Mouse (Mus musculus): Measurements from ENCODE around the gene Tmem203.

The Tmem203 gene

DNA sequence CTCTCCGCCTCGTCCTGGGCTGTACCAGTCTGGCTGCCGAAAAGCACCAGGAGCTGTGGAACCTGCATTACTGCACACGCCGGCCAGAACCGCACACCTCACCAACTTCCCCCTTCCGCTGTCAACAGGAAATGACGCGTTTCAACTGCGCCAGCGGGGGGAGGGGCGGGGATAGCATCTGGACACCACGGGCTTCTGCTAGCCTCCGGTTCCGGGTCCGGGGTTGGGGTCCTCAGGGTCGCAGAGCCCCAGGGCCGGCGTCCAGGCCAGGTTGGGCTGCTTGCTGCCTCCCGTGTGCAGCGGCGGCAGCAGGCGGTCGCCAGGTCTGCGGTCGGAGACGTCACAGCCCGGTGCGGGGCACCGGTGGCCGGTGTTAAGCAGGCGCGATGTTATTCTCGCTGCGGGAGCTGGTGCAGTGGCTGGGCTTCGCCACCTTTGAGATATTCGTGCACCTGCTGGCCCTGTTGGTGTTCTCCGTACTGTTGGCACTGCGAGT, at the start of gene Tmem203:
Gene Tmem203 (plus strand): TSS at position 156 of the 496 bp plus-strand sequence.
- DNase-seq (ENCODE audit: low read depth, low spot score) = peak; percentile 96

- no peak for DNase-seq (ENCODE audit: low read depth, low spot score)
Observed at GRCm38 (mm10) chr2:25207593-25207992, 47.6 kb upstream of the Tmem203 start.

- DNase-seq (ENCODE audit: low read depth, low spot score) = no peak
Observed at GRCm38 (mm10) chr2:25210686-25211085, 44.6 kb upstream of the Tmem203 start.

DNA sequence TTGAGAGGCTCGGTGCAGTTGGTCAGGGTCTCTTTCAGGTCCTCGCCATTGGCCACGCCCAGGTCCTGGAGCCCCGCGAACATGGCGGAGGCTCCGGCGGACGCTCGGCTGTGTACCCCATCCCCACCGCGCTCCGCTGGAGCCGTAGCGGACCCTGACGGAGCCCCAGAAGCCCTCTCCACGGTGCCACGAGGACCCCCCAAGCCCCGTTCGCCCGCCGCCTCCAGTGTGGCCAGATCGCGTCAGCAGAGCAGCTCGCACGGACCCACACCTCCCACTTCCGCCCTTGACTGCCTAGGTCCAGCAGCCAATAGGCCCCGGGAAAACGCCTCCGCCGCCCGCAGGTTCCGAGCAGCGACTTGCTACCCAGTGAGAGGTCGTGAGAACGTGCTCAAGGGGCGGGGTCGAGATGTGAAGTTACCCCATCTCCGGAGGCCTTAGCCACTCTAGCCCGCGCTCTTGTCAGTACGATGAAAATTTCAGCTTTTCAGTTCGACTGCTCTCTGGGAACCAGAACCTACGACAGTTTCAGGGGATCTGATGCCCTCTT, 44.0 kb upstream of the Tmem203 start, which contains the start of gene Nelfb:
Gene Nelfb (minus strand): TSS at position 369 of the 550 bp plus-strand sequence.
- DNase-seq (ENCODE audit: low read depth, low spot score) = peak; percentile 97

- peak; percentile 54 for DNase-seq (ENCODE audit: low read depth, low spot score)
Observed at GRCm38 (mm10) chr2:25213266-25213865, 41.9 kb upstream of the Tmem203 start.

DNA sequence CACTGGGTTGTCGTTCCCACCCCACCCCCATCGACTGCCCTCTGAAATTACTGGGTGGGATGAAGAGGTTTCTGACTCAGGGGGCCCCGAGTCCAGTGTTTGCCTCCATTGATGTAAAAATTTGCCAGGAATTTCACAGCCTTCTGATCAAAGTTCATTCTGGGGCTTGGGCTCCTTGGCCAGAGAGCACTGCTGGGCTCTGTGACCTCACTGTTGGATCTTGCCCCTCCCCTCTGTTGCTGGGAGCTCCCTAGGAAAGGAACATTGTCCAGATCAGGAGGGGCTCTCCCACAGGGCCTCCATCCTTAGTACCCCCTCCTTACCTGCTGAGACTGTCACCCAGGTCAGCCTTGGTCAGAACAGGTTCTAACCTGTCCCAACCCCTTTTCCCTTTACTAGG, 40.8 kb upstream of the Tmem203 start, which contains the start of gene Stpg3:
Gene Stpg3 (minus strand): TSS at position 194 of the 400 bp plus-strand sequence.
- no peak for DNase-seq (ENCODE audit: low read depth, low spot score)

DNA sequence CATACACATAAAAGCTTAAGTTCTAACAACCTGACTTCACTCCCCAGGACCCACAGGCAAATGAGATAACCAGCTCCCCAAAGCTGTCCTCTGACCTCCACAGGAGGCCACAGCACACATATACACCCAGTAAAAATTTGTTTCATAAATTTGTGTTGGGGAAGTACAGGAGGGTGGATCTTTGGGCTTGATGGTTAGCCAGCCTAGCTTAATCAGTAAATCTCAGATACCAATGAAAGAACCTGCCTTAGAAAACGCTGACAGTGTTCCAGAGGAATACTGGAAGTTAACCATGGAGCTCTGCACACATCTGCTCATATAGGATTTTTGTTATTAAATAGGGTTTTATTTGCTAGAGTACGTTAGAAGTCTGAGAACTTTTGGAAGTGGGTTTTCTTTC, 37.6 kb upstream of the Tmem203 start:
- DNase-seq (ENCODE audit: low read depth, low spot score) = no peak

GRCm38 (mm10) chr2:25218445-25218844, 36.8 kb upstream of the Tmem203 start, which contains the start of gene Fam166a:
Gene Fam166a, plus strand, starts transcription at chr2:25218745.
- DNase-seq (ENCODE audit: low read depth, low spot score) = no peak

- DNase-seq (ENCODE audit: low read depth, low spot score) = peak; percentile 46
Observed at GRCm38 (mm10) chr2:25221331-25221772, 33.9 kb upstream of the Tmem203 start.

DNA sequence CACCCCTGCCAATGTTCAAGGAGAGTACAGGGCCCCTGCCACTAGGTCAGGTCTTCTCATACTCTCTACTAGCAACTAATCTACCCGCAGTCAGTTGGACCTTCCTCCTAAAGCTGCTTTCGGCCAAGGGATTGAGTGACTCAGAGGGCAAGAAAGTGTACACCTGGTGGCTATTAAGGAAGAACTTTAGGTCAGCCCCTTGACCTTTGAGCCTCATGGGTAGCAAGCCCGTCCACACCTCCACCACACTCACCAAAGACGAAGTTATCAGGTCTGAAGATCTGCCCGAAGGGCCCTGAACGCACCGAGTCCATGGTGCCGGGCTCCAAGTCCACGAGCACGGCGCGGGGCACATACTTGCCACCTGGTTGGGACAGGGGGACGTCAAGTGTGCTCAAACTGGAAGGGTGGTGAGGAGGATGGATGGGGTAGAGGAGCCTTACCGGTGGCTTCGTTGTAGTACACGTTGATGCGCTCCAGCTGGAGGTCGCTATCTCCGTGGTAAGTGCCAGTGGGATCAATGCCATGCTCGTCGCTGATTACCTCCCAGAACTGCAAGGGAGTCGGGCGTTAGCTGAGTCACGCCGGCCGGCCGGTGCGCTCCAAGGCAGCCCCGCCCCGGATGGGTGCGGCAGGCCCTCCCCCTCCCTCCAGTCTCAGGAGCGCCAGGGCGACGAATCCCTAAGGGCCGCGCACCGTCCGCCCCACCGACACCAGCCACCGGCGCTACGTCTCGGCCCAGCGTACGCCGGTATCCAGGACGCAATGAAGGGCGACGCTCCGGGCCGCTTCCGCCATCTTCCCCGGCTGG, 31.4 kb upstream of the Tmem203 start:
- peak; percentile 92 for DNase-seq (ENCODE audit: low read depth, low spot score)

GRCm38 (mm10) chr2:25224492-25224765, 30.8 kb upstream of the Tmem203 start, which contains the start of gene Tubb4b:
Gene Tubb4b, minus strand, starts transcription at chr2:25224702.
- DNase-seq (ENCODE audit: low read depth, low spot score) = no peak

- DNase-seq (ENCODE audit: low read depth, low spot score) = peak; percentile 100
Observed at GRCm38 (mm10) chr2:25224766-25225752, 30.2 kb upstream of the Tmem203 start.

- no peak for DNase-seq (ENCODE audit: low read depth, low spot score)
Observed at GRCm38 (mm10) chr2:25225811-25226379, 29.3 kb upstream of the Tmem203 start.

DNA sequence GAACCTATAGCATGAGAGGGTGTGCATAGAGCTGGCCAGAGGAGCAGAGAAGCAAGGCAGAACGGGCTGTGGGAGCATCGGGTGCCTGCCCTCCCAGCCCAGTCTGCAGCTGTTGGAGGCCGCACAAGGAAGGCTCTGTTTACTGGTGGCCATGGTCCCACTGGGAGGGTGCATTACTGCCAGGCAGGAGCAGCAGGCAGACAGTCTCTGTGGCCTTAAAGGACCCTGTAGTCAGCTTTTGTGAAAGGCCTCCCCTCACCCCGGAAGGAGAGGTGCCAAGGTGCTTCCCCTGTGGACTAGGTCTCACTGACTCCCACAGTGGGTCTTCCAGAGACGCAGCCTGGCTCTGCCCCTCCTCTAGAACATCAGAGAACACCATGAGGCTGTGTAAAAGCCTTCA, 28.4 kb upstream of the Tmem203 start:
- no peak for DNase-seq (ENCODE audit: low read depth, low spot score)

GRCm38 (mm10) chr2:25227406-25227805, 27.8 kb upstream of the Tmem203 start:
- no peak for DNase-seq (ENCODE audit: low read depth, low spot score)

- DNase-seq (ENCODE audit: low read depth, low spot score) = peak; percentile 96
Observed at GRCm38 (mm10) chr2:25228431-25228889, 26.8 kb upstream of the Tmem203 start.

DNA sequence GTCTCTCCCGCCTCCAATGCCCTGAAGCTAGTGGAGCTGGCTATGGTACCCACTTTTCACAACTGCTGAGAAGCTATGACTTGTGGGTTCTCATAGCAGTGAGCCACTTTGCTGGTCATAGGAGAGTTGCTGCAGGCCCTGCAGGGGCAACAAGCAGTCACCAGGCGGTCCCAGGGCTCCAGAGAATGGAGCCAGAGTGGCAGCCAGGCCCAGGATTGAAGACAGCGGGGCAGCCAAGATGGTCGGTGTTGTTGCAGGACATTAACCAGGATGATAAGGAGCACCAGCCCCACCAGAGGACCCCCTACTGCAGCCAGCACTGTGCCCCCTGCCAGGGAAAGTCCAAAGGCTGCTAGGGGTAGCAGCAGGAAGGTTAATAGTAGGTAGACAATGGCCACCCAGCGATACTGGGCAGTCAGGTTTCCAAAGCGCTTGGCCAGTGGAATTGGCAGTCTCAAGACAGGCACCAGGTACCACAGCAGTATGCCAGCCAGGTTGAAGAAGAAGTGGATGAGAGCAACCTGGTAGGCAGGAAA, 26.2 kb upstream of the Tmem203 start:
- no peak for DNase-seq (ENCODE audit: low read depth, low spot score)

GRCm38 (mm10) chr2:25229582-25229981, 25.7 kb upstream of the Tmem203 start:
- no peak for DNase-seq (ENCODE audit: low read depth, low spot score)

DNA sequence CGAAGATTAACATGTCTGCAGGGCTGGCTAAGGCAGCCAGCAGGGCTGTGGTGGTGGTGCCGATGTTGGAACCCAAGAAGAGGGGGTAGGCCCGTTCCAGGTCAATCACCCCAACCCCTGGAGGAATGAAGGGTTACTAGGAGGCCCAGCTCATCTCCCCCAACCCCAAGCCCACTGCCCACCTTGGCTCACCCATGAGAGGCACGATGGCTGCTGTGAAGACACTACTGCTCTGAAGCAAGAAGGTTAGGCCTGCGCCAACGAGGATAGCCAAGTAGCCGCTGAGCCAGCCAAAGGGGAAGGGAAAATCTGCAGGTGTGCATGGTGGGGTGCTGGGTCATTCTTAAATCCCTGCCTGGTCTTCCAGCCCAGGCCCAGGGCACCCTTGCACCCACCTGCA, 24.7 kb upstream of the Tmem203 start:
- no peak for DNase-seq (ENCODE audit: low read depth, low spot score)

DNA sequence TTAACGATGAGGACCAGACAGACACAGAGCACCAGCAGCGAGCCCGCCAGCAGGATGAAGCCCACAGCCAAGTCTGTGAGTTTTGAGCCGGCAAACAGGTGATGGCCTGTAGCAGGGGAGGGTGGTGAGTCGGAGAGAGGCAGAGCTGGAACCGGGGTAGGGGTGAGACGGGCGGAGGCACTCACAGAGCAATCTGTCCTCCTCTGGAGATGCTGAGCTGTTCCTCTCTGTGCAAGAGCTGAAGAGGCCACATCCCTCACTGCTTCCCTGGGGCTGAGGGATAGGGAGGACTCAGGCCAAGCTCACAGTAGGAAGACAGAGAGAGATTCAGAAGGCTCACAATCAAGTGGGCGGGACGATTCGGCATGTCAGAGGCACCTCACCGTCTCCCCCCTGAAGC, 24.2 kb upstream of the Tmem203 start:
- peak; percentile 42 for DNase-seq (ENCODE audit: low read depth, low spot score)
